Mouse (Mus musculus): ENCODE results near the gene Mto1. TPM values are rescaled to one million over a fixed set of nuclear protein-coding genes. Genes with fewer than 3 reads are reported as not detected.
"Not testable (repeated sequence)": the region's sequence is repeated elsewhere in the genome, so short reads cannot be mapped to it uniquely, and the experiment has no call there.

Mto1 gene
- polyA plus RNA-seq, 1 experiment from 2014 or later, result 25.9 TPM

DNA sequence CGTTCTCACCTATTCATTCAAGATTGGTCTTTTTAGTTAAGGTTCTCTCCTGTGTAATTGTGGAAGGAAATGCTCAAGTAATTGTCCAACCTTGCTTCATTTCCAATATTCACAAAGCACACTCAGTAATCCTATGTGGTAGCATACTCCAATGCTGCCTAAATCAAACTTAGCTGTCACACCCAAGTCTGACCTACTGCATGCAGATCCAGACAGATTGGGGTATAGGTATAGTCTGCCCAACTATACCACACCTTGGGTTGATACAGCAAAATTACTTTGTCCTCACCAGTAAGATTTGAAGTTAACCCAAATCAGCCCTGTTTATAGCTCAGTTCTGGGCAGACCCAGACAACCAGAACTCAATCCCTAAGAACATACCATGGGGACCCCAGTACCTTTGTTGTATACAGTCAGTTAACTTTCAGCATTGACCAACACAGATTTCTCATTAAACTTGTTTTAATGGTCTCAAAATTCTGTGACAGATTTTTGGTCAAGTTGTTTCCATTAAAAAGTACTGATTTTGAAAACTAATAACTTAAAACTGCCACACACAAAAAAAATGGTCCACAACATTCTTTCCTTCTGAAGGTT lies 30.1 kb downstream of the Mto1 start:
- peak overlapping the region; percentile 19; the same call in 1 of the 2 replicates for H3K4me3 ChIP-seq
- H3K36me3 ChIP-seq, result peaks cover 65% of the 10 kb centered on the region
- H3K9me3 ChIP-seq (replicated peaks); DNase-seq (ENCODE audit: low spot score); H3K27ac ChIP-seq; H3K27me3 ChIP-seq (ENCODE audit: low read depth, poor library complexity, severe bottlenecking): not testable (repeated sequence)
- peaks cover 10% of the 10 kb centered on the region for H3K4me1 ChIP-seq
- WGBS, result 64% methylated on average over 1 of the region's 1 CpGs

DNA sequence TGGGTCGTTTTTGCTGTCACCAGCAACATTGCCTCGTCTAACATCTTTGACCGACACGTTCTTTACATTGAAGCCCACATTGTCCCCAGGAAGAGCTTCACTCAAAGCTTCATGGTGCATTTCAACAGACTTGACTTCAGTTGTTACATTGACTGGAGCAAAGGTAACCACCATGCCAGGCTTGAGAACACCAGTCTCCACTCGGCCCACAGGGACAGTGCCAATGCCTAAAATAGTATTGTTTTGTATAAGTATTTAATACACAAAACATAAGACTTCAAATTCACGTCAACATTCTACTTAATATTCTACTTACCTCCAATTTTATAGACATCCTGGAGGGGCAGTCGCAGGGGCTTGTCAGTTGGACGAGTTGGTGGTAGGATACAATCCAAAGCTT lies 31.3 kb downstream of the Mto1 start:
- not testable (repeated sequence) for H3K27me3 ChIP-seq (ENCODE audit: low read depth, poor library complexity, severe bottlenecking); H3K27ac ChIP-seq; DNase-seq (ENCODE audit: low spot score); H3K9me3 ChIP-seq (replicated peaks)
- Histone ChIP-seq H3K36me3 (peaks cover 55% of the 10 kb centered on the region), H3K4me1 (peaks cover 10% of the 10 kb centered on the region), H3K4me3 (peak overlapping the region; percentile 98)
- WGBS, result 40% methylated on average over 8 of the region's 8 CpGs

DNA sequence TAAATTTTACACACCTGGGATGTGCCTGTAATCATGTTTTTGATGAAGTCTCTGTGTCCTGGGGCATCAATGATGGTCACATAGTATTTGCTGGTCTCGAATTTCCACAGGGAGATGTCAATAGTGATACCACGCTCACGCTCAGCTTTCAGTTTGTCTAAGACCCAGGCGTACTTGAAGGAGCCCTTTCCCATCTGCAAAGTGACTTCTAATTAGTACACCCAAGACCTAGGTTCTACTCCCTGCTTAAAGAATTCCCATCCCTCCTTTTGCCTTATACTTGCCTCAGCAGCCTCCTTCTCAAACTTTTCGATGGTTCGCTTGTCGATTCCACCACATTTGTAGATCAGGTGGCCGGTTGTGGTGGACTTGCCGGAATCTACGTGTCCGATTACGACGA lies 32.2 kb downstream of the Mto1 start:
- Histone ChIP-seq H3K4me3 (peak overlapping the region; percentile 98), H3K36me3 (peaks cover 49% of the 10 kb centered on the region), H3K4me1 (peaks cover 10% of the 10 kb centered on the region), H3K27ac (peak overlapping the region; percentile 99)
- DNase-seq (ENCODE audit: low spot score); H3K9me3 ChIP-seq (replicated peaks); H3K27me3 ChIP-seq (ENCODE audit: low read depth, poor library complexity, severe bottlenecking): not testable (repeated sequence)
- WGBS, result 0% methylated on average over 13 of the region's 13 CpGs

DNA sequence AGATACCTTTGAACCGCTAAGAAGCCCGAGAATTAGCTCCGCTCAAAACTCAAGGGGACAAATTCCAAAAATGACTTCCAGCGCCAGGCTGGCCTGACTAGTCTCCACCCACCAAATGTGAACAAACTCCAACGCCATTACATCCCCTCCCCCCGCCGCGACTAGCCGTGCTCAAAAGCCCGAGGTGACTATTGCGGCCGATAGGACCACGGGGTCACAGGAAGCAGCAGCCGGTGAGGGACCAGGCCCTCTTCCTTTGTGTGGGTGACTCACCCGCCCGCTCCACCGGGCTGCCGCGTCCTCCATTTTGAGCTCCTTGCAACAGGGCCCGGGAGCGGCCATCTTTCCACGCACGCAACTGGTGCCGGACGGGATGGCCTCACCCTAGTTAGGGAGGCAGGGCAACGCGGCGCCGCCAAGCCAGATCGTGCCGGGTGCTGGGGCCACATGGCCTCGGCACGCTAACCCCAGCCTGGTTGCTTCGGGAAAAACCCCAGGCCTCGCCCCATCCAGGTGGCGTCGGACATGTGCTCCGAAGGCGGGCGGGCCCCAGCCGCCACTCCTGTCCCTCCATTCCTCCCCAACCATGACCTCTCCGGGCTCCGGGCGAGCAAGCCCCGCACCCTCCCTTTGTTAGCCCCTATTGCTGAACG lies 32.8 kb downstream of the Mto1 start:
- H3K9me3 ChIP-seq (replicated peaks), result no peaks in the 10 kb centered on the region
- peaks cover 48% of the 10 kb centered on the region for H3K36me3 ChIP-seq
- peak overlapping the region; percentile 98 for H3K4me3 ChIP-seq
- peak overlapping the region; percentile 99 for H3K27ac ChIP-seq
- H3K27me3 ChIP-seq (ENCODE audit: low read depth, poor library complexity, severe bottlenecking), result no peaks in the 10 kb centered on the region
- peaks cover 10% of the 10 kb centered on the region for H3K4me1 ChIP-seq
- under 1% methylated on average over 46 of the region's 46 CpGs for WGBS
- DNase-seq (ENCODE audit: low spot score), result peak; percentile 85

DNA sequence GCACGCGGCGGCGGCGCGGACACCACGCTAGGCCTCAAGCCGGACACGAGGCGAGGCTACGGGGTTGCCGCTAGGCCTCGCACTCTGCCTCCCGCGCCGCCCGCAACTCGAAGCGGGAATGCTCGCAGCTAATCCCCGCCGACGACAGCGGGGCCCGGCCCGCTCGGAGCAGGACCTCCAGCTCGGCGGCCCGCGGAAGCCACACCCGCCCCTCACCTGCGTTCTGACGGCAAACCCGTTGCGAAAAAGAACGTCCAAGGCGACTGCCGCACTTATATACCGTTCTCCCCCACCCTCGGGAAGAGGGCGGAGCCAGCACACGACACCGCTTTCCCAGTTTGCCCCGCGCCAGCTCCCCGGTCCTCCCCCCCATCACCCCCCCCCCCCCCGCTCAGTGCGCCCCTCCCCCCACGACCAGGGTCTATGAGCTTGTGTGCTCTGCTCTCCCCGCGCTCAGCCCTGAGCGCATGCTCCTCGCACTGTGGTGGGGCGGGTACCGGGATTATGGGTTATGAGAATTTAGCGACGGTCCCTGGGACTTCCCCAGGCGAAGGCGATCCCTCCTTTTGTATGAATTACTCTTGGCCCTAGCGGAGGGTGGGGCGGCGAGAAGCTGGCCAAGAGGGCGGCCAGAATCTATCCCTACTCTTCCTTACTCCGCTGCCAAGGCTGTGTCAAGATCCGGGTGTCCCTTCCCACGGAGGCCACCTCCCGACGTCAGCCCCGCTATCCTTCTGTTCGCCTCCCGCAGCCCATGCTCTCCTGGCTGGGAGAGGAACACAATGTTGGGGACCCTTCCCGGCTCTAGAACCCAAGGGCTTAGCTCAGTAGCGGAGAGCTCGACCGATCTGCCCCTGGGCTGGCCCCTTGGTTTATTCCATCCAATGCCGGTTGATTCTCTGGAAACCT lies 33.7 kb downstream of the Mto1 start:
- peaks cover 40% of the 10 kb centered on the region for H3K36me3 ChIP-seq
- H3K4me3 ChIP-seq, result peak overlapping the region; percentile 98
- peak; percentile 97 for DNase-seq (ENCODE audit: low spot score)
- H3K27me3 ChIP-seq (ENCODE audit: low read depth, poor library complexity, severe bottlenecking), result no peaks in the 10 kb centered on the region
- H3K27ac ChIP-seq, result peak overlapping the region; percentile 99
- peaks cover 10% of the 10 kb centered on the region for H3K4me1 ChIP-seq
- H3K9me3 ChIP-seq (replicated peaks), result no peaks in the 10 kb centered on the region
- under 1% methylated on average over 74 of the region's 77 CpGs for WGBS

DNA sequence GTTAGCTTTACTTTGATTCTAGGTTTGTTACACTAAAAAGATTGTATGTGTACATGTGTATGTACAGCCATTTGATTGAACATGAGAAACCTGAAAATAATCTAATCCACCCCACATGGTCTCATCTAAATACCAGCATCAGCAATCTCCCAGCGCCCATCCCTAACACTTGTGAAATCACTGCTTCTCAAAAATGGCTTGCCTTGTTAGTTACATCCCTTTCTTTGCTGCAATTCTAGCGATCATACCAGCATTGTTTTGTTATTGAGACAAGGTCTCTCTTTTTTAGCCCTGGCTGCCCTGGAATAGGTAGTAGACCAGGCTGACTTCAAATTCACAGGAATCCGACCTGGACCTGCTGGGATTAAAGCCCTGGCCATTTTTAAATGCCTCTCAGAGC lies 34.4 kb downstream of the Mto1 start:
- 13% methylated on average over 3 of the region's 3 CpGs for WGBS
- peak overlapping the region; percentile 98 for H3K4me3 ChIP-seq

DNA sequence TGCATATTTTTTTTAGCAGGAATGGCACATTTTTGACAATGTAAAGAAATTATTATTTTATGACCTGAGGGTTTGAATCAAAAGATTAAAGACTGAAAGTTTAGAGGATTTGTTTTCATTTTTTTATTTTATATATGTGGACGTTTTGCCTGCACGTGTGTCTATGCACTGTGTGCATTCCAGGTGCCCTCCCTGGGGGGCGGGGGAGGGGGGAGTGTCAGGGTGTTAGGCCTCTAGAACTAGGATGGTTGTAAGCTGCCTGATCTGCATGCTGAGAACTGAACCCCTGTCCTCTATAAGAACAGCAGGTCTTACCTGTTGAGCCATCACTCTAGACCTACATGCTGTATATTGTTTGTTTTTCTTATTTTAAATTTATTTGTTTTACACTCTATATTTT lies 36.7 kb downstream of the Mto1 start:
- 82% methylated on average over 3 of the region's 3 CpGs for WGBS
- H3K27me3 ChIP-seq (ENCODE audit: low read depth, poor library complexity, severe bottlenecking), result no peaks in the 10 kb centered on the region
- DNase-seq (ENCODE audit: low spot score), result no peak
- H3K27ac ChIP-seq, result no peak overlapping the region
- H3K4me3 ChIP-seq, result no peak overlapping the region
- H3K4me1 ChIP-seq, result peaks cover 16% of the 10 kb centered on the region
- peaks cover 12% of the 10 kb centered on the region for H3K36me3 ChIP-seq
- no peaks in the 10 kb centered on the region for H3K9me3 ChIP-seq (replicated peaks)

More for the DNA sequence above, 34.4 kb downstream of the Mto1 start:
- no peaks in the 10 kb centered on the region for H3K27me3 ChIP-seq (ENCODE audit: low read depth, poor library complexity, severe bottlenecking)
- peaks cover 32% of the 10 kb centered on the region for H3K36me3 ChIP-seq
- no peaks in the 10 kb centered on the region for H3K9me3 ChIP-seq (replicated peaks)
- H3K4me1 ChIP-seq, result peaks cover 10% of the 10 kb centered on the region
- peak; percentile 38 for DNase-seq (ENCODE audit: low spot score)
- H3K27ac ChIP-seq, result peak overlapping the region; percentile 99

DNA sequence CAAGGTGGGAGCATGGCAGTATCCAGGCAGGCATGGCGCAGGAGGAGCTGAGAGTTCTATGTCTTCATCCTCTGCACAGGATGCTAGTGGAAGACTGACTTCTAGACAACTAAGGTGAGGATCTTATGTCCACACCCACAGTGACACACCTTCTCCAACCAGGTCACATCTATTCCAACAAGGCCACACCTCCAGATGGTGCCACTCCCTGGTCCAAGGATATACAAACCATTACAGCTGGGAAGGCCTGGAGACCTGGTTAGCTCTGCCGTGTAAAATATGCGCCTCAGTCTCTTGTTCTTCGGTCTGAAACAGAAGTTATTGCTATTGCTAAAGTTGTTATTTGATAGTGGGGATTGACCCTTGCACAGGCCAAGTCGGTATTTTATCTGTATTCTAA lies 40.0 kb downstream of the Mto1 start:
- not testable (repeated sequence) for H3K27ac ChIP-seq; DNase-seq (ENCODE audit: low spot score); H3K9me3 ChIP-seq (replicated peaks); H3K4me1 ChIP-seq; H3K4me3 ChIP-seq; H3K27me3 ChIP-seq (ENCODE audit: low read depth, poor library complexity, severe bottlenecking); H3K36me3 ChIP-seq
- WGBS, result 95% methylated on average over 5 of the region's 5 CpGs

DNA sequence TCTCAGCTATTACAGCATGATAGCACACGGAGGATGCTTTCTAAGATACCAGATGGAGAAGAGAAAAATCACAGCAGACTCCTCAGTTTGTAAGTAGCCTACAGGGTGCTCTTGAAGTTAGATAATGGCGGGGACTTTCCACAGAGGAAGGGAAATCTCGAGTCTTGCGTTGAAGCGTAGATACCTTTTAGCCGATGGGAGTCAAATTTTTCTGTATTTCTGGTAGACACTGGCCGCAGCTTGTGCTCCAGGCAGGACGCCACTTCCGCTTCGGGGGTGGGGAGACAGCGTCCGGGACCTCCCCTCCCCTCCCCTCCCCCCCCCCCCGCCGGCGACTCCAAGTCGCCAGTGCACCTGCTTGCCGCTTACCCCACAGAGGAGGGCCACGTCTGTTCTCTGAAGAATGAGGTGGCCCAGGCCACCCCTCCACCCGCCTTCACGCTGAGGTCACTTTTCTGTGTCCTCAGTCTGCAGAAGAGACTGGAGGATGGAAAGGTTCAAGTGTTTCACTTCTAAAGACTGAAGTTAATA lies 40.9 kb downstream of the Mto1 start, which contains the start of gene Eef1a1:
TSS of gene Eef1a1 (minus strand) at position 262 of the 531 bp plus-strand sequence.
- WGBS, result 4% methylated on average over 15 of the region's 20 CpGs

DNA sequence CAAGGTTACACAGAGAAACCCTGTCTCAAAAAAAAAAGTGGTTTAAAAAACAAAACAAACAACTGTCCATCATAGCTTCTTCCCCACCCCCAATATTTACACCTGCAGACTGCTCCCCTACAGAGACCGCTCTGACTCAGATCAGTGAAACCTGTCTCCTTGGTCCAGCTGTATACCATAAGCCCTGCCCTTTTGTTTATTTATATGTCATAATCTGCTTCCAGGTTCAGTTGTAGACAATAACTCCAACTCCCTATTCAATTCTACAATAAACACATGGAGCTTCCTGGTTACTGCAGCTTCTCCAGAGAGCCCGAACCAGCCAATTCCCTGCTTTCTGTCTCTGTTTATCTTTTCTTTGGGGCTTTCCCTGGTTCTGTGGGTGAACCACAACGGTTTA lies 43.2 kb downstream of the Mto1 start:
- 86% methylated on average over 3 of the region's 3 CpGs for WGBS
- Histone ChIP-seq H3K4me1 (peaks cover 10% of the 10 kb centered on the region), H3K27ac (no peak overlapping the region), H3K9me3 (replicated peaks) (no peaks in the 10 kb centered on the region), H3K36me3 (no peaks in the 10 kb centered on the region), H3K4me3 (no peak overlapping the region), H3K27me3 (ENCODE audit: low read depth, poor library complexity, severe bottlenecking) (no peaks in the 10 kb centered on the region)
- no peak for DNase-seq (ENCODE audit: low spot score)

More for the DNA sequence above, 40.9 kb downstream of the Mto1 start, which contains the start of gene Eef1a1:
- Histone ChIP-seq H3K4me3 (peak within 1 kb of the TSS; percentile 51), H3K4me1 (peaks cover 10% of the 10 kb centered on the region), H3K36me3 (no peaks in the 10 kb centered on the region), H3K27me3 (ENCODE audit: low read depth, poor library complexity, severe bottlenecking) (no peaks in the 10 kb centered on the region), H3K27ac (peak within 1 kb of the TSS; percentile 78), H3K9me3 (replicated peaks) (no peaks in the 10 kb centered on the region)
- peak; percentile 68 for DNase-seq (ENCODE audit: low spot score)

DNA sequence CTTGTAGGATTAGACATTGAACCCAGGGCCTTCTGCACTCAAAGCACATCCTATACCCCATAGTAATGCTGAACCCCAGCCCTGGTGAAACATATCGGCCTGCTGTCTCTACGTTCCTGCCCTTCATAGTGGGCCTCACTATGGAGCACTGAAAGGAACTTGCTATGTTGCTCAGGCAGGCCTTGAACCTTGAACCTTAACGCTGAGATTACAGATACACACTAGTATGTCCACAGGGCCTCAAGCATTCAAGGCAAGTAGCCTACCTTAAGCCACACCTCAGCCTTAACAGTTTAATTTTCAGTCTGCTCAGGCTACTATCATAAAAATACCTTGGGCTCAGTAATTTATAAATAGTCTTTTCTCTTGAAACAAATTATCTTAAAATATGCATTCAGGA lies 44.2 kb downstream of the Mto1 start:
- Histone ChIP-seq H3K4me1 (peaks cover 10% of the 10 kb centered on the region), H3K27me3 (ENCODE audit: low read depth, poor library complexity, severe bottlenecking) (no peaks in the 10 kb centered on the region), H3K4me3 (no peak overlapping the region), H3K36me3 (no peaks in the 10 kb centered on the region), H3K9me3 (replicated peaks) (no peaks in the 10 kb centered on the region), H3K27ac (no peak overlapping the region)
- DNase-seq (ENCODE audit: low spot score), result no peak
- WGBS, result 90% methylated on average over 3 of the region's 3 CpGs

DNA sequence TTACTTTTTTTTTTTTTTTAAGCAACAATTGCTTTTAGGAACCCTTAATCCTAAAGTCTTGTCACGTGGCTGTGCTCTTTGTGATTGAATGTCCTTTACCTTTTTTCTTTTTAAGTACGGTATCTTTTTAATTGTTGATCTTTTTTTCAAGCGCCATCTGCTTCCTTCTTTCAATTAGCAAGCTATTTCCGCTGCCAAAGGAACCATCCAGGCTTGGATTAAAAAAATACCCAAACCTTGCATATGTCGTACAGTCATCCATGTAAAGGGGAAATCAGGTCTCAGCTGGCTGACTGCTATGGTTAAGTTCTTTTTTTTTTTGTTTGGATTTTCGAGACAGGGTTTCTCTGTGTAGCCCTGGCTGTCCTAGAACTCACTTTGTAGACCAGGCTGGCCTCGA lies 45.2 kb downstream of the Mto1 start:
- H3K27me3 ChIP-seq (ENCODE audit: low read depth, poor library complexity, severe bottlenecking), result no peaks in the 10 kb centered on the region
- no peaks in the 10 kb centered on the region for H3K9me3 ChIP-seq (replicated peaks)
- H3K4me3 ChIP-seq, result no peak overlapping the region
- WGBS, result 90% methylated on average over 7 of the region's 7 CpGs
- peaks cover 10% of the 10 kb centered on the region for H3K4me1 ChIP-seq
- H3K27ac ChIP-seq, result no peak overlapping the region
- no peaks in the 10 kb centered on the region for H3K36me3 ChIP-seq
- DNase-seq (ENCODE audit: low spot score), result no peak
